Mouse (Mus musculus) heart, postnatal 0 days (tissue): Measurements from ENCODE around the gene Trip11. TPM values are rescaled to one million over a fixed set of nuclear protein-coding genes. Genes with fewer than 3 reads are reported as not detected.

Source experiments
- ATAC-seq: fragments of 200-750 bp; cut with Nextera tagmentation; 2 replicates; pipeline ENCODE4 v1.8.0; 2017; ENCODE audit warnings: low read depth, moderate number of reproducible peaks, moderate library complexity; ENCODE audit not compliant: insufficient read depth
- DNase-seq: peaks from one replicate; pipeline ENCODE4 v3.0.0-alpha.2; 2016; ENCODE audit warnings: low spot score
- H3K27ac ChIP-seq: fragments of 300-500 bp; sonication (generic); 2 replicates; pipeline ENCODE4 v1.5.1; 2014; ENCODE audit warnings: low read depth, mild to moderate bottlenecking
- H3K27me3 ChIP-seq: fragments of 300-500 bp; sonication (generic); 2 replicates; pipeline ENCODE4 v1.6.1; 2014; ENCODE audit warnings: low read length, mixed read lengths; ENCODE audit not compliant: control insufficient read depth, insufficient read depth
- H3K36me3 ChIP-seq: fragments of 300-500 bp; sonication (generic); replicated peaks from 2 replicates; pipeline ENCODE4 v1.6.1; 2014; ENCODE audit warnings: low read length, mixed read lengths; ENCODE audit not compliant: control insufficient read depth, insufficient read depth
- H3K4me1 ChIP-seq: fragments of 300-500 bp; sonication (generic); 2 replicates; pipeline ENCODE4 v1.6.1; 2014; ENCODE audit warnings: antibody characterized with exemption; ENCODE audit not compliant: control insufficient read depth, insufficient read depth
- H3K4me2 ChIP-seq: fragments of 300-500 bp; sonication (generic); 2 replicates; pipeline ENCODE4 v1.6.1; 2014; ENCODE audit warnings: low read depth, mild to moderate bottlenecking, low read length, moderate library complexity
- H3K4me3 ChIP-seq: fragments of 300-500 bp; sonication (generic); 2 replicates; pipeline ENCODE4 v1.5.1; 2014; ENCODE audit warnings: low read depth, low read length
- H3K9ac ChIP-seq: fragments of 300-500 bp; sonication (generic); replicated peaks from 2 replicates; pipeline ENCODE4 v1.6.1; 2014; ENCODE audit warnings: low read depth, low read length, mixed read lengths
- H3K9me3 ChIP-seq: fragments of 300-500 bp; sonication (generic); replicated peaks from 2 replicates; pipeline ENCODE4 v1.6.1; 2016; ENCODE audit warnings: low read length; ENCODE audit not compliant: control insufficient read depth
- CTCF ChIP-seq: IDR thresholded peaks from 2 replicates; pipeline ENCODE4 v1.5.1; 2016; ENCODE audit warnings: antibody characterized with exemption, control low read depth, low read depth
- EP300 ChIP-seq: IDR thresholded peaks from 2 replicates; pipeline ENCODE4 v1.6.1; 2016; ENCODE audit warnings: antibody characterized with exemption, low read depth
- WGBS: fragments of 180-500 bp; shearing (Covaris S2); extraction: QIAGEN DNeasy Blood & Tissue Kit; methylation state at CpG from one replicate; pipeline ENCODE4 v1.1.7; 2014; 5-methylcytosine and 5-hydroxymethylcytosine counted together
- polyA plus RNA-seq: library from polyadenylated mRNA; unstranded; fragments of >200 nt; fragmentation: Nextera tagmentation; extraction: Ambion mirVana; gene quantifications from 2 replicates; pipeline ENCODE4 v1.2.1, GENCODE M21; 2015
- total RNA-seq: library from RNA; depleted of rRNA; stranded (reverse); fragments of >200 nt; gene quantifications from 2 replicates; pipeline ENCODE4 v1.2.3, GENCODE M21; 2014; ENCODE audit warnings: low replicate concordance

The Trip11 gene
- total and polyA plus RNA-seq, 2 experiments from 2014 or later: 20.7 to 23.4 TPM

DNA sequence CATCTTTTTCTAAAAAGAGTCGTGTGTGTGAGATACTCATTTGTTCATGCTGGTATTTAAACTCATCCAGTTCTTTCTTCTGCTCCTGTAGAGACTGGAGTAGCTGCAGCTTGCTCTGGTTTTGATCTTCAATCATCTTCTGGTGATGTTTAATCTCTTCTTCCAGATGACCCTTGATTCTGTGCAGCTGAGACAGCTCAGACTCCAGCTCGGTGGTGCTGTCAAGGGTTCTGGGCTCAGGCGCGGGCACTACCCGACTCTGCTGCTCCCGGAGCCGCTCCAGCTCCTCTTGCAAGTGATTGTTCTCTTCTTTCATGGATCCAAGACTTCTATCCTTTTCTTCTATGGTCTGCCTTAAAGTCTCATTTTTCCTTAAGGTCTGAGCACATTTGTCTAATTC, 28.1 kb downstream of the Trip11 start:
- Histone ChIP-seq H3K4me1 (no peaks in the 10 kb centered on the region), H3K9me3 (no peaks in the 10 kb centered on the region), H3K9ac (no peak overlapping the region), H3K4me2 (no peak overlapping the region), H3K27ac (no peak overlapping the region), H3K27me3 (no peaks in the 10 kb centered on the region), H3K4me3 (no peak overlapping the region), H3K36me3 (peaks cover 69% of the 10 kb centered on the region)
- no peak for ATAC-seq
- 92% methylated on average over 7 of the region's 7 CpGs for WGBS
- no peak for TF ChIP-seq EP300
- no peak for DNase-seq

DNA sequence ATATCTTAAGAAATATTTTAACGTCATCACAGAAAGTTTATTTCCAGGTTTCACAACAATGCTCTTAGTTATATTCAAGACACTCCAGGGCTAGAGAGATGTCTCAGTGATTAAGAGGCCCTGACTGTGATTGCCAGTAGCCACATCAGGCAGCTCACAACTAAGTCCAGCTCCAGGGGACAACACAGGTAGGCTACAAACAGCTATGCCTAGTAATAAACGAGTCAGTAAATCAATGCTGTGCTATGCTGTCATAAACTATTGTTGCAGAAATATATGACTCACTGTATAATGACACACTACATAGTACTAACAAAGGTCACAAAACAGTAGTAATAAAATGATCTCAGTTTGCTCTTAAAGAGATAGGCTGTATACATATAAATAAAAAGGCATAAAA, 36.7 kb downstream of the Trip11 start:
- TF ChIP-seq EP300 (no peak), CTCF (no peak)
- ATAC-seq (no peak), DNase-seq (no peak)
- H3K4me2 ChIP-seq: no peak overlapping the region
- H3K9ac ChIP-seq: no peak overlapping the region
- WGBS: 92% methylated on average over 2 of the region's 2 CpGs
- no peak overlapping the region for H3K27ac ChIP-seq
- no peaks in the 10 kb centered on the region for H3K4me1 ChIP-seq
- no peaks in the 10 kb centered on the region for H3K9me3 ChIP-seq
- no peaks in the 10 kb centered on the region for H3K27me3 ChIP-seq
- H3K4me3 ChIP-seq: no peak overlapping the region
- peaks cover 55% of the 10 kb centered on the region for H3K36me3 ChIP-seq

DNA sequence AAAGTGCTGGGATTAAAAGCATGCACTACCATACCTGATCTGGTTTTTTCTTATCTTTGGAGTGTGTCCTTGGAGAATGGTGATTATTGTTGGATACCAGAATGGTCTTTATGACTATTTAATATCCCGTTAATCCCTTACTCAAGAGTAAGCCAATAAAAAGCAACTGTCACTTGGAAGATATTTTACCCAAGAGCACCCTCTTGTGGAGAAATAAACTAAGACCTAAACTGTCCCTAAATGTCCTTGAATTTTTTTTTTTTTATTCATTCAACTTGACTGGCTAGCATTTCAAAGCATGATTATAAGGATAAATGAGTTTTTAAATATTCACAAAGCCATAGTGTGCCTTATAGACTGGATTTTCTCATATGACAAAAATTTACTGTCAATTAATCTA, 38.0 kb downstream of the Trip11 start:
- Histone ChIP-seq H3K4me2 (no peak overlapping the region), H3K9me3 (no peaks in the 10 kb centered on the region), H3K4me1 (no peaks in the 10 kb centered on the region), H3K36me3 (peaks cover 56% of the 10 kb centered on the region), H3K9ac (no peak overlapping the region), H3K27me3 (no peaks in the 10 kb centered on the region), H3K4me3 (no peak overlapping the region), H3K27ac (no peak overlapping the region)
- DNase-seq (peak; percentile 66), ATAC-seq (no peak)
- TF ChIP-seq EP300 (no peak), CTCF (peak; percentile 52)
- 60% methylated on average over 1 of the region's 1 CpGs for WGBS

DNA sequence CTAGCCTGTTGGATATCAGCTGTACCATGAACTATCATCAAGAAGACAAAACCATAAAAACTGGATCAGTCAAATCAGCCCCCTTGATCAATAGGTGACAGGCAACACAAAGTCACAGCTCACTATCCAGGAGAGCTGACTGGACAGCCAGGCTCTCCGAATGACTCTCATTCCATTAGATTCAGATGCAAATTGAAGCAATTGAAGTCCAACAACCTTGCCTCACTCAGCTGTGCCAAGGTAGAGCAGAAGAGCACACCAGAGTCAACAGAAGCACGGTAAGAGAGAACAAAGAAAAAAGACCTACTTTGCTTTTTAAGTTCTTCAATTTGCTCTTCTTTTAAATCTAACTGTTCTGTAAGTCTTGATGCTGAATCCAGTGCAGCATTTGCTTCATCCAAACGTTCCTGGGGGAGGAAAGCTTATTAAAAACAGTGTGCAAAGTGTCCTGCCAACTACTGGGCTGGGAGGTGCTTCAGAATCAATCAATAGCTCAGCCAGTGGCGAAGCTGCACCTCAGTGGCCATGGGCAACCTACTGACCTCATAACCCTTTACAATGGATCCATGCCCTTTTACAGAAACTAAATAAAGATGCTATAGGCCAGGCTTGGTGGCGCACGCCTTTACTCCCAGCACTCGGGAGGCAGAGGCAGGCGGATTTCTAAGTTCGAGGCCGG, 50.6 kb downstream of the Trip11 start:
- H3K4me2 ChIP-seq: no peak overlapping the region
- H3K36me3 ChIP-seq: peaks cover 39% of the 10 kb centered on the region
- H3K4me1 ChIP-seq: no peaks in the 10 kb centered on the region
- no peak for TF ChIP-seq CTCF
- no peak for TF ChIP-seq EP300
- H3K27me3 ChIP-seq: no peaks in the 10 kb centered on the region
- ATAC-seq (no peak), DNase-seq (no peak)
- H3K27ac ChIP-seq: no peak overlapping the region
- no peak overlapping the region for H3K9ac ChIP-seq
- H3K9me3 ChIP-seq: no peaks in the 10 kb centered on the region
- WGBS: 87% methylated on average over 10 of the region's 10 CpGs
- H3K4me3 ChIP-seq: no peak overlapping the region

DNA sequence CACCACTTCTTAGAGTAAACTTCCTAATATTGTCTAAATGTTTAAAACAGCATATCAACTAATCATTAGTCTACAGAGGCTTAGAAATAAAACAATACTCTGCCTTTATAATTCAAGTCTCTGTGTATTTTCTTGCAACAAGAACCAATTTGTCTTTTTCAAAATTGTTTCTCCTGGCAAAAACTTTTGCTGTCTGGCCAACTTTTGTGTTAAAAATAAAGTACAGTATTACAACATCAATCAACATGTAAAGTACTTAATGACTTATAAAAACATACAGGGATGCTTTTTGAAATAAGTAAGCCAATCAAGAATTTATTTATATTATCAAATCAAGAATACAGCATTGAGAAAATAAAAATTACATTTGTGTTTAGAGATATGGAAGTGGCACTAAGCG, 52.8 kb downstream of the Trip11 start:
- Histone ChIP-seq H3K4me3 (no peak overlapping the region), H3K27me3 (no peaks in the 10 kb centered on the region), H3K4me1 (no peaks in the 10 kb centered on the region), H3K9me3 (no peaks in the 10 kb centered on the region), H3K9ac (no peak overlapping the region), H3K36me3 (peaks cover 26% of the 10 kb centered on the region), H3K4me2 (no peak overlapping the region), H3K27ac (no peak overlapping the region)
- WGBS: 92% methylated on average over 1 of the region's 1 CpGs
- DNase-seq (no peak), ATAC-seq (no peak)
- no peak for TF ChIP-seq CTCF
- no peak for TF ChIP-seq EP300

DNA sequence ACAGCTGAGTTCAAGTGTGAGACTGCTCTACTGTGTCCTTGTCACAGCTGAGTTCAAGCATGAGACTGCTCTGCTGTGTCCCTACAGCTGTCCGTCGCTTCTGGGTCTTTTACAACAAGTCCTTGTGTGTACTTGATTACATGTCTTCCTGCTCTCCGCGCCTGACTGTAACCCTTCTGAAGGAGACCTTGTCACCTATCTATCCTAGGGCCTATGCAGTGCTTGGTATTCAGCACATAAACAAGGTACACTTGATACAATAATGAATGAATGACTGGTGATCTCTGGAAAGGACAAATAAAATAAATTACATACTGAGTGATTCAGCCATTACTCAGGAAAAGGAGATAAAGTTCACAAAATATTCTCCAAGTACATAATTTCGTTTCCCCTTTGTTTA, 55.1 kb downstream of the Trip11 start:
- 54% methylated on average over 5 of the region's 5 CpGs for WGBS
- Histone ChIP-seq H3K36me3 (peaks cover 24% of the 10 kb centered on the region), H3K4me2 (no peak overlapping the region), H3K9ac (no peak overlapping the region), H3K9me3 (no peaks in the 10 kb centered on the region), H3K4me3 (no peak overlapping the region), H3K27me3 (no peaks in the 10 kb centered on the region), H3K27ac (no peak overlapping the region), H3K4me1 (no peaks in the 10 kb centered on the region)
- no peak for TF ChIP-seq EP300
- no peak for TF ChIP-seq CTCF
- no peak for ATAC-seq
- DNase-seq: no peak
